Mouse (Mus musculus) forebrain, embryonic 12.5 days (tissue): ENCODE results near the gene Nmb. TPM values are rescaled to one million over a fixed set of nuclear protein-coding genes. Genes with fewer than 3 reads are reported as not detected.

ENCODE experiments used
- polyA plus RNA-seq: library from polyadenylated mRNA; unstranded; fragments of >200 nt; fragmentation: Nextera tagmentation; extraction: Ambion mirVana; gene quantifications from 2 replicates; pipeline ENCODE4 v1.2.1, GENCODE M21; 2016

Nmb gene
- polyA plus RNA-seq, 1 experiment from 2014 or later, result 8.6 TPM

Other genes starting within 250 kb of the Nmb start
- gene Crtc3, start 216.2 kb downstream of the Nmb start, polyA plus RNA-seq, result 12.3 and 12.6 TPM in 2 replicates
- gene Iqgap1, start 79.1 kb downstream of the Nmb start, polyA plus RNA-seq, result 30.8 and 31.6 TPM in 2 replicates
- gene Zscan2, start 44.2 kb downstream of the Nmb start, polyA plus RNA-seq, result 3.7 and 4.5 TPM in 2 replicates
- gene Wdr73, start 3.8 kb downstream of the Nmb start, polyA plus RNA-seq, result 40.6 and 46.5 TPM in 2 replicates
- 169 and 179 TPM in 2 replicates for gene Sec11a, start 42.7 kb upstream of the Nmb start, polyA plus RNA-seq
- 12.1 and 14.3 TPM in 2 replicates for gene Zfp592, start 88.6 kb upstream of the Nmb start, polyA plus RNA-seq
- 0.08 TPM in 2 replicates for gene Alpk3, start 152.5 kb upstream of the Nmb start, polyA plus RNA-seq
- gene Slc28a1, start 209.7 kb upstream of the Nmb start, polyA plus RNA-seq, result not detected in 2 replicates